Mouse (Mus musculus): Measurements from ENCODE around the gene Sema6c. TPM values are rescaled to one million over a fixed set of nuclear protein-coding genes. Genes with fewer than 3 reads are reported as not detected.

The Sema6c gene
- polyA plus RNA-seq (2012; rRNA removed; ENCODE audit: low replicate concordance): 36.1 and 54.1 TPM in 2 replicates

GRCm38 (mm10) chr3:95159987-95160963 is at the start of gene Sema6c:
Gene Sema6c, plus strand, starts transcription at chr3:95160457.

GRCm38 (mm10) chr3:95110911-95111726 is 49.1 kb upstream of the Sema6c start, which contains the start of gene Vps72:
Gene Vps72, plus strand, starts transcription at chr3:95111022.

GRCm38 (mm10) chr3:95124246-95124645 is 36.0 kb upstream of the Sema6c start, which contains the start of gene Tmod4:
Gene Tmod4, plus strand, starts transcription at chr3:95124476.

GRCm38 (mm10) chr3:95133680-95134101 is 26.6 kb upstream of the Sema6c start, which contains the start of the genes Scnm1 and Lysmd1:
Gene Scnm1, minus strand, starts transcription at chr3:95134011.
Gene Lysmd1, plus strand, starts transcription at chr3:95134088.

GRCm38 (mm10) chr3:95141952-95142616 is 18.2 kb upstream of the Sema6c start, which contains the start of gene Tnfaip8l2:
Gene Tnfaip8l2, minus strand, starts transcription at chr3:95142360.

GRCm38 (mm10) chr3:95217255-95218134 is 57.2 kb downstream of the Sema6c start, which contains the start of gene Gabpb2:
Gene Gabpb2, minus strand, starts transcription at chr3:95217916.

Other genes starting within 250 kb of the Sema6c start
- gene Selenbp1, start 227.4 kb upstream of the Sema6c start, polyA plus RNA-seq (2012; rRNA removed; ENCODE audit: low replicate concordance): 96.0 and 144 TPM in 2 replicates
- gene Rfx5, start 206.4 kb upstream of the Sema6c start, polyA plus RNA-seq (2012; rRNA removed; ENCODE audit: low replicate concordance): 15.1 and 25.0 TPM in 2 replicates
- gene Pi4kb, start 185.7 kb upstream of the Sema6c start, polyA plus RNA-seq (2012; rRNA removed; ENCODE audit: low replicate concordance): 39.5 and 57.8 TPM in 2 replicates
- gene Zfp687, start 145.0 kb upstream of the Sema6c start, polyA plus RNA-seq (2012; rRNA removed; ENCODE audit: low replicate concordance): 21.6 and 25.1 TPM in 2 replicates
- 120 and 164 TPM in 2 replicates for gene Psmd4, start 117.8 kb upstream of the Sema6c start, polyA plus RNA-seq (2012; rRNA removed; ENCODE audit: low replicate concordance)
- 16.6 and 31.0 TPM in 2 replicates for gene Pip5k1a, start 53.5 kb upstream of the Sema6c start, polyA plus RNA-seq (2012; rRNA removed; ENCODE audit: low replicate concordance)
- gene Vps72, start 49.4 kb upstream of the Sema6c start, polyA plus RNA-seq (2012; rRNA removed; ENCODE audit: low replicate concordance): 59.2 and 69.5 TPM in 2 replicates
- gene Tmod4, start 36.0 kb upstream of the Sema6c start, polyA plus RNA-seq (2012; rRNA removed; ENCODE audit: low replicate concordance): 0.29 and 95.0 TPM in 2 replicates
- gene Scnm1, start 26.4 kb upstream of the Sema6c start, polyA plus RNA-seq (2012; rRNA removed; ENCODE audit: low replicate concordance): 33.2 and 59.5 TPM in 2 replicates
- gene Lysmd1, start 26.4 kb upstream of the Sema6c start, polyA plus RNA-seq (2012; rRNA removed; ENCODE audit: low replicate concordance): 5.5 and 9.7 TPM in 2 replicates
- gene Tnfaip8l2, start 18.1 kb upstream of the Sema6c start, polyA plus RNA-seq (2012; rRNA removed; ENCODE audit: low replicate concordance): 44.7 and 78.5 TPM in 2 replicates
- 10.1 and 18.0 TPM in 2 replicates for gene Gabpb2, start 57.5 kb downstream of the Sema6c start, polyA plus RNA-seq (2012; rRNA removed; ENCODE audit: low replicate concordance)
- 75.4 and 77.4 TPM in 2 replicates for gene Cdc42se1, start 68.3 kb downstream of the Sema6c start, polyA plus RNA-seq (2012; rRNA removed; ENCODE audit: low replicate concordance)
- gene Mllt11, start 71.7 kb downstream of the Sema6c start, polyA plus RNA-seq (2012; rRNA removed; ENCODE audit: low replicate concordance): 15.6 and 32.3 TPM in 2 replicates
- 0.38 and 0.46 TPM in 2 replicates for gene Gm128, start 81.1 kb downstream of the Sema6c start, polyA plus RNA-seq (2012; rRNA removed; ENCODE audit: low replicate concordance)
- gene Bnipl, start 90.7 kb downstream of the Sema6c start, polyA plus RNA-seq (2012; rRNA removed; ENCODE audit: low replicate concordance): 1.2 and 2.4 TPM in 2 replicates
- 96.5 and 107 TPM in 2 replicates for gene Mindy1, start 120.9 kb downstream of the Sema6c start, polyA plus RNA-seq (2012; rRNA removed; ENCODE audit: low replicate concordance)
- 14.0 and 42.8 TPM in 2 replicates for gene Prune1, start 121.6 kb downstream of the Sema6c start, polyA plus RNA-seq (2012; rRNA removed; ENCODE audit: low replicate concordance)
- gene Anxa9, start 146.7 kb downstream of the Sema6c start, polyA plus RNA-seq (2012; rRNA removed; ENCODE audit: low replicate concordance): 3.0 and 7.5 TPM in 2 replicates
- gene Cers2, start 154.3 kb downstream of the Sema6c start, polyA plus RNA-seq (2012; rRNA removed; ENCODE audit: low replicate concordance): 86.4 and 142 TPM in 2 replicates
- 10.2 and 20.4 TPM in 2 replicates for gene Setdb1, start 196.7 kb downstream of the Sema6c start, polyA plus RNA-seq (2012; rRNA removed; ENCODE audit: low replicate concordance)
- gene 4930558C23Rik, start 242.4 kb downstream of the Sema6c start, polyA plus RNA-seq (2012; rRNA removed; ENCODE audit: low replicate concordance): not detected in 2 replicates

Data from mammary gland, adult 2 months (tissue).